Mouse (Mus musculus) left cerebral cortex, adult 18-20 months (tissue): ENCODE data around the gene Nifk. TPM values are rescaled to one million over a fixed set of nuclear protein-coding genes. Genes with fewer than 3 reads are reported as not detected.

Experiments
- DNase-seq, 2 experiments: peaks; one replicate each; pipeline ENCODE4 v3.0.0; 2021 to 2022; ENCODE audit warnings: low spot score in 2 of 2, mixed read lengths in 1 of 2
- long read RNA-seq, 2 experiments: library from polyadenylated mRNA; stranded (forward); transcript quantifications; one replicate each; pipeline ENCODE4 v2.0.0; 2021
- total RNA-seq, 2 experiments: library from RNA; stranded (reverse); gene quantifications; 2 replicates each; pipeline ENCODE4 v1.2.3; 2021

Gene Nifk
- 10 to 100 TPM; 19.8 to 21.3 TPM for total RNA-seq
- long read RNA-seq, experiment 1, transcript Nifk-201 (7 exons, 1,889 nt) = major isoform, 20 of 29 reads
- long read RNA-seq, experiment 1, partial matches to known transcripts = 5 of 29 reads
- long read RNA-seq, experiment 1, other reads (novel, unspliced or antisense) = 4 of 29 reads
- long read RNA-seq, experiment 2, transcript Nifk-201 (7 exons, 1,889 nt) = major isoform, 22 of 25 reads
- long read RNA-seq, experiment 2, partial matches to known transcripts = 1 of 25 reads
- long read RNA-seq, experiment 2, other reads (novel, unspliced or antisense) = 2 of 25 reads

GRCm38 (mm10) chr1:118321661-118322201 lies at the start of gene Nifk:
Nifk (plus strand) TSS chr1:118321839.
- DNase-seq = peak; percentile 94 to 96

GRCm38 (mm10) chr1:118275139-118275538 lies 46.5 kb upstream of the Nifk start:
- DNase-seq = no peak

DNA sequence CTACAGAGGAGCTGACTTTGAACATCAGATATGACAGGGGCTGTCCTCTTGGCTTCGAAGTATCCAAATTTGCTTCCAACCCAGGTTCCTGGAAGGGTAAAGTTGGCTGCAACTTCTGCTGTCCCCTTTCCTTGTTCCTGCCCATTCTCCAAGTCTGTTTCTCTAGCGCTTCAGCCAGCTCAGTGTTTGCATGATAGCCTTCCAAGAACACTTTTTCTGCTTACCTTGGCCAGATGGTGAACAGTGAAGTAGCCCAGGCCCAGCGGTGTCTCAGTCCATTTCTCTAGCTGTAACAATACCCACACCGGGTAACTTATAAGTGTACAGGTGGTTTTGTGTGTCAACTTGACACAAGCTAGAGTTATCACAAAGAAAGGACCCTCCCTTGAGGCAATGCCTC lies 29.3 kb upstream of the Nifk start:
- no peak for DNase-seq

GRCm38 (mm10) chr1:118294192-118294591 lies 27.4 kb upstream of the Nifk start:
- DNase-seq = no peak

DNA sequence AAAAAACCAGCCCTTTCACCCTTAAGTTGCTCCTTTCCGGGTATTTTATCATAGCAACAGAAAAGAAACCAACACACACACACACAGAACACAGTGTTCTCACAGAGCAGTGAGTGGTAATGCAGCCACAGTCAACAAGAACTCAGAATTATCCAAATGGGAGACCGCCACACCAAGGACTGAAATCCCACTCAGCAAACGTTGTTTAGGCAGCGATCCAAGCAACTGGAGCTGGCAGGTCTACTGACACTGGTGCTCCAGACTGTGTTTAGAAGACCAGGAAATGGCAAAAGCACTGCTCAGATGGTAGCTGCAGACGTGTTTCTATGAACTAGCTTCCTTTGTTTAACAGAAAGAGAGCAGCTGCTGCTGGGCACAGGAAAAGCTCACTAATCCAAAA lies 26.8 kb upstream of the Nifk start:
- no peak for DNase-seq

DNA sequence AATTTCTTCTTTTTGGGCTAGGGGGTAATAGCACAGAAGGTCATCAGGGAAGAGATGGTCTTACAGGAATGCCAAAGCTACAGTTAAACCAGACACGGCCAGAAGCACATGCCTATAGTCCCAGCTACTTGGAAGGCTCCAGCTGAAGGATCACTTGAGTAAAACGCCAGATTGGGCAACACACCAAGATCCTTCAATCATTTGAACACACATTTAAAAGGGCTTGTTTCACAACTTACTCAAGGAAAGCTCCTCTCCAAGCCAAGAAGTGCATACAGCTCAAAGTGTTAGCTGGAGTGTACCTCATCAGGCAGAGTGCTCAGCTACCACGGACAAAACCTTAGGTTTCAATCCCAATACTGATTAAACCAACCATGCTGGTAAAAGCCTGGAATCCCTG lies 25.0 kb upstream of the Nifk start:
- DNase-seq = no peak

DNA sequence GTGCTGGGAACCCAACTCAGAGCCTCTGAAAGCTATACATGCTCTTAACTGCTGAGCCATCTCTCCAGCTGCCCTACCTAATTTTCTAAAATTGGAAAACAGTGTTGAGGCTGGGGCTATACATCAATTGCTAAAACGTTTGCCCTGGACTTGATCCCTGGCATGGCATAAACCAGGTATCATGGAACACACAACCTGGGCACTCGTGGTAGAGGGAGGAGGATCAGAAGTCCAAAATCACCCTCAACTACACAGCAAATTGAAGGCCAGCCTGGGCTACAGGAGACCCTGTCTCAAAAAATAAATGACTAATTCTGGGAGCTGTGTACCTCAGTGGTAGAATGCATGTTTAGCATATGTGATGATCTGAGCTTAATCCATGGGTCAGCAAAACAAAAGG lies 23.9 kb upstream of the Nifk start:
- no peak for DNase-seq

DNA sequence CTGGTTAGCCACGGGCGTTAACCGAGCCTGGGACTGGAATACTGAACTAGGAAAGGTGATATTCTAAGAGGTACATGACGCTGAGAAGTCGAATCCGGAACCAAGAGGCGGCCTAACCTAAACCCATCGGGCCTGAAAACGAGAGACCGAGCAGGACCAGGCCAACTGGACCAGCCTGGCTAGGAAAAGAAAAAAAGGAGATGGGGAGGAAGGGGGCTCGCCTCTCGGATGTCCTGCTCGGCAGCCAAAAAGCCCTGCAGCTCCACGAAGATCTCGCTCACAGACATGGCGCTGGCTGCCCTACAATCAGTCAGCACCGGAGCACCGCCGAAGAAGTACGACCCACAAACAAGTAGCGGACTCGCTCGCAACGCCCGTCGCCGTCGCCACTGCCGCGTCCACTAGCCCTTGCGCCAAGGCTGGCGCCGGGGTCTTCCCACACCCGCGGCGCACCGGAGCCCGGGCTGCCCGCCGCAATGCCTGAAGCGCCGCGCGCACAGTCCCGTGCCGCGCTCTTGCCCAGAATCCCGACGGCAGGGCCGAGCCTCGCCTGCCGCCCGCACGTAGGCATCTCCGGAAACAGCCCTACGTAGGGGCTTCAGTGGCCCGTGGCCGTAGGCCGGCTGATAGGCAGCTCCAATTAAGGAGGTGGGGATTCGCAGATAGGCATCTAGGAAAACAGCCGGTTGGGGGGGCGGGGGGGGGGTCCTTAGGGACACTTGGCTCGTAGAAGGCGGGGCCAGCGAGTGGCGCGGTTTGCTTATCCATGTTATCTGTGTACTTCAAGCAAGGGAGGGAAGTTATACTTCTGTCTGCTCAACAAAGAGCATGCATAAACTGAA lies 10.6 kb upstream of the Nifk start:
- peak; percentile 78 to 88 for DNase-seq

- no peak for DNase-seq
Measured at GRCm38 (mm10) chr1:118311622-118312326, 9.9 kb upstream of the Nifk start, which contains the start of gene Tsn. Tsn (minus strand) TSS chr1:118311739.

DNA sequence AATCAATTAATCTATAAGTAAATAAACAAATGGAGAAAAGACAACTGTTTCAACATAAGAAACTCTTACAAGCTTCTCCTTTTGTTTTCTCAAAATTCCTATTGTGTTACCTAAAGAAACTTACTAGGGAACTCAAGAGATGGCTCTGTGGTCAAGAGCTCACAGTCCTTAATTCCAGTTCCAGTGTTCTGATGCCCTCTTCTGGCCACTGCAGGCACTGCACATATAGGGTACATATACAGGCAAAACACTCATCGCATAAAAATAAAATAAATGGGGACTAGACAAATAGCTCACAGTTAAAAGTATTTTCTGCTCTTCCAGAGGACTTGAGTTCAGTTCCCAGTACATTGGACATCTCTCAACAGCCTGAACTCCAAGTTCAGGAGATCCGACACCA lies 943 bp upstream of the Nifk start:
- DNase-seq = no peak

DNA sequence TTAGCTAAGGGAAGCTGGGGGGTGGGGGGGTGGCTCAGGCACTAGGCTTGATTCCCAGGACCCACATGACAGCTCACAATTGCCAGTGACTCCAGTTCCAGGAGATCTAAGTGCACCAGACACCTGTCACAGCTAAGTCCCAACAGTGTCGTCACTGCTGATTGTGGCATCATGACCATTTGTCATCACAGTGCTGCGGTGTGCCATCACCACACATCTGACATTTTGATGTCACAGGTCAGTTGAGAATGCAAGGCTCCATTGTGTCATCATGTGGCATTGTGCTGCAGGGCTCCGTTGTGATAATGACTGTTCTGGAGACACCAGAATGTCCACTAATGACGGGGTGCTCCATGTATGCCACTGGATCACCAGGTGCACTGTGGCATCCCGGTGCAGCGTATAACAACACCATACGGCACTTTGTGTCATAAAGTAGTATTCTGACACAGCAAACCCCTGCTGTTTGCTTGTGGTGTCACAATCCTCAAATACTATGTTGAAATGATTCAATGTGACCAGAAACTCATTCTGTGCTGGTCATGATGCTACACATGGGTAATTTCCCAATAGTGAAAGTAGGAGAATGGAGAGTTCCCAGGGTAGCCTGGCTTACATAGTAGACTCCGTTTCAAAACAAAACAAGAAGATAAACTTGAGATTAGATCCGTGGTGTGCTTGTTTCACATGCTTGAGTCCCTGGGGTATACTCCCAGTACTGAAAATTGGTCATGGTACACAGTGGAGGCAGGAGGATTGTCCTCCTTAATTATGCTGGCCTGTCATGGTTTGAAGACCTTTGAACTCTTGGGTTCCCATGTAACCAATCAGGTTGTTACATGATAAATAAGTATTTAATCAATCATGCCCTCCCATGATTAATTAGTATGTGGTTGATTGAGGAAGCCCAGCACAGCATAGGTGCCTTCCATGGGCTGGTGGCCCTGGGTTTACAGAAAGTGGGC lies 13.4 kb downstream of the Nifk start:
- DNase-seq = no peak

DNA sequence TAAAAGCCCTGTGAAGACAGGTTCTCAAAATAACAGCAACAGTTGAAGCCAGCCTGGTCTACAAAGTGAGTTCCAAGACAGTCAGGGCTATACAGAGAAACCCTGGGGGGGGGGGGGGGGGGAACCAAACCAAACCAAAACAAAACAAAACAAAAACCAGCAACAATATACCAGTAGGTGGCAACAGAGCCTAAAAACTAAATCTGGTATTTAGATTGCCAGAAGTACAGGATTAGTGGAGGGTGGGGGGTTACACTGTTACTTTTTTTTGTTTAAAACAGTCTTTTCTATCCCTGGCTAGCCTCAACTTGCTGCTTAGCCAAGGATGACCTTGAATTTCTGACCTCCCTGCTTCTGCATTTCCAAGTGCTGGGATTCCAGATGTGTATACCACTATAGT lies 14.2 kb downstream of the Nifk start:
- no peak for DNase-seq

- DNase-seq = no peak
Measured at GRCm38 (mm10) chr1:118337921-118338320, 16.3 kb downstream of the Nifk start.

GRCm38 (mm10) chr1:118343649-118344435 lies 22.2 kb downstream of the Nifk start:
- DNase-seq = no peak

DNA sequence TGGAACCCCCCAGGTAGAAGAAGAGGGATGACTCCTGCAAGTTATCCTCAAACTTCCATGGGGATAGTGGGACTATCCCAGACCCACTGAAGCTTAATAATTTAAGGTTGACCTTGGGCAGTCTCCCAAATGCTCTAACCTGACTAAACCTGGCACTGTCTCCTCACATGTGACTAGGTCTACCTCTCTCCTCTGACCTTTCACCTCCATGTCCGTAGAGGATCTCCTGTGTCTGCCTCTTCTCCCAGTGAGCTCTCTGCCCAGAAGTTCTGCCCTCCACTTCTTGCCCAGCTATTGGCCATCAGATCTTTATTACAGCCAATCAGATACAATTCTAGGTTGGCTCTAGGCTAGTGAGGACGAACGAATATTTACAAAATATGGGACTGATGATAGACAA lies 28.3 kb downstream of the Nifk start:
- no peak for DNase-seq

DNA sequence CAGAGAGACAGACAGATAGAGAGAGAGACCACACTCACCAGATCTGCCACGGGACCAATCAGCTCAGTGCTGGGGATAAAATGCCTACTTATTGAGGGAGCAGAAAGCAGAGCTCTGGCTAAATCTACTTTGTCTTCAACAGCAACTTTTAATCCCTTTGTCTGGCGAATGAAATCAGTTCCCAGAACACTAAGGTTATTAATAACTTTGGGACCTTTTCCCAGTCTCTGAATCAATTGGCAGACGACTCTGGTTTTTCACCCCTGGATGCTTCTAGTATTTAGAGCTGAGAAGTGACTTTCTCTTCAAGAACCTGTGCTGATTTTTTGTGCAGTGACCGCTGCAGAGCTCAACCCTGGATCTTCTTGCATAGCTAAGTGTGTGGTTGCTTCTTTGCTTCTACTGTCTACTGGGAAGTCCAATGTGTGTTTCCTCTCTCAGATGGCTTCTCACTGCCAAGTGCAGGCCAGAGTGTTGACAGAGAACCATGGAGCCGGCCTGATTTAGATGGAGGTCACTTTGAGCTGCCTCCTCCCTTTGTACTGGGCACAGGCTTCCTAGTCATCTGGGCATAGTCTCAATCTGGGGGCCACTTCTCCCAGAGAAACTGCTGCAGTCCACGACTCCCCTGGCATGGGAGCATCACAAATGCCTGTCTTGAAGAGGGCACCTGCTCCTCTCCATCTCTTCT lies 37.6 kb downstream of the Nifk start:
- no peak for DNase-seq

- DNase-seq = no peak
Measured at GRCm38 (mm10) chr1:118367970-118368369, 46.3 kb downstream of the Nifk start.

- DNase-seq = no peak
Measured at GRCm38 (mm10) chr1:118368721-118369461, 47.3 kb downstream of the Nifk start.
